Mouse (Mus musculus) testis, postnatal 10 days (tissue): Measurements from ENCODE around the gene Gm12830.
A peak's percentile ranks its signal among the peaks of the same experiment; 100 is the strongest.

Source experiments
- DNase-seq: peaks from one replicate; pipeline ENCODE4 v3.0.0; 2021; ENCODE audit warnings: low spot score

Gene Gm12830

DNA sequence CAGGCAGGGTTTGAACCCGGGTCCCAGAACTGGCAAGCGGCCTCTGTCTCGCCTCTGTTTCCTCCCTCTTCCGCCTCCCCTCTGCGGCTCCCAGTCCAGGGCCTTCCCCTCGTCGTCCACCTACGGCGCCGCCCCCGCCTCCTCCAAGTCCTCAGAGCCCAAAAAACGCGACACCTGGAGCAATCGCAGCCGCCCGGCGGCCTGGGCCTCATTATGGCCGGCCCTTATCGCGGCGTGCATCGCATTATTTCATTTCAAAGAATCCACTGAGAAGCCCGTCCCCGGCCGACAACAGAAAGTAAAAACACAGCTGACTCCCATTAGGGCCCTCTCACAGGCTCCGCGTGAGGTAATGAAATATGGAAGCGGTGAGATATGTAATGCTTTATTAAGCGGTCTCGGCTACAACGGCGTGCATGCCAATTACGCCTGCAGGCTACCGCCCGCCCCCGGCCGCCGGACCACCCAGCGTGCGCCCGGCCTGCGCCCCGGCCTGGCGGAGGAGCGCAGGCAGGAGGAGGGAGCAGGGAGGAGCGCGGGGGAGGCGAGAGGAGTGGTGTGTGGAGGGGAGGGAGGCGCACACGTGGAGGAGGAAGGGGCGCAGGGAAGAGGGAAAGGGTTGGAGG, at the start of gene Gm12830:
Gene Gm12830 (plus strand): TSS at position 156 of the 626 bp plus-strand sequence.
- DNase-seq = peak; percentile 76

DNA sequence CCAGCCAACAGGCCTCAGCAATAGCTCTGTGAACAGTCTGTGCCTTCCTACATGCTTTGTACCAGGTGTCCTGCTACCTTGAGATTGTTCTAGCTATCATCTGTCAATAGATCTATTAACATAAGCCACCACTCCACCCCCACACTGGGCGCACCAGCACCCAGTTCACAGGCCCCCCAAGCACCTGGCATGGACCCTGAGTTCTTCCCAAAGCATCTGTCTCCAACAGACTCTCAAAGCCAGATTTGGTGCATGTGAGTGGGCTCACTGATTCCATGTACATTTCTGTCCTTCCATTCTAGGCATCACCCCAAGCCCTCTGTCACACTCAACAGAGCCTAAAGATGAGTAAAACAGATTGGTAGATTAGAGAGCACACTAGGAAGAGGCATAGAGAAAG, 48.2 kb upstream of the Gm12830 start:
- no peak for DNase-seq

DNA sequence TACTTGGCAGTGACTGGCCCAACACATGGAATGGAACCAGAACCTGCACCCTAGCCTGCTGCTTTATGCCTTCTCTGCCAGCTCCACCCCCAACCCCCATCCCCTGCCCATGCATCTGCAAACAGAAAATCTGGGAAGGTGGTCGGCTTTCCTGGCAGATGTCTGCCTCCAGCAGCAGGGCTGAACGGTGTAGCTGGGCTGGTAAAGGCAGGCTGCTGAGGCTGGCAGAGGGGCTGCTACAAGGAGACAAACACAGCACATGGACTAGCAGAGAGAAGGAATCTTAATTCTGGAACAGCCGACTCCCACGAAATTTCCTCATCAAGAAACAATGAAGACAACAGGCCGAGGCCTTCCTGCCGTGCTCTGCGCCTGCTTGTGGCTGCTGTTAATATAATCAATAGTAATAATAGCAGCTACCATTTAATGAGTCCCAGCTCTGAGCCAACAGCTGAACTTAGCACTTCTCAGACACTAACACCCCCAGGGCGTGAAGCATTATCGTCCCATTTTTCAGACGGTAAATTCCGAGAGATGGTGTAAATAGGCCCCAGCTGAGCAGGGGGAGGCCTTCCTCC, 43.8 kb upstream of the Gm12830 start:
- DNase-seq = no peak

DNA sequence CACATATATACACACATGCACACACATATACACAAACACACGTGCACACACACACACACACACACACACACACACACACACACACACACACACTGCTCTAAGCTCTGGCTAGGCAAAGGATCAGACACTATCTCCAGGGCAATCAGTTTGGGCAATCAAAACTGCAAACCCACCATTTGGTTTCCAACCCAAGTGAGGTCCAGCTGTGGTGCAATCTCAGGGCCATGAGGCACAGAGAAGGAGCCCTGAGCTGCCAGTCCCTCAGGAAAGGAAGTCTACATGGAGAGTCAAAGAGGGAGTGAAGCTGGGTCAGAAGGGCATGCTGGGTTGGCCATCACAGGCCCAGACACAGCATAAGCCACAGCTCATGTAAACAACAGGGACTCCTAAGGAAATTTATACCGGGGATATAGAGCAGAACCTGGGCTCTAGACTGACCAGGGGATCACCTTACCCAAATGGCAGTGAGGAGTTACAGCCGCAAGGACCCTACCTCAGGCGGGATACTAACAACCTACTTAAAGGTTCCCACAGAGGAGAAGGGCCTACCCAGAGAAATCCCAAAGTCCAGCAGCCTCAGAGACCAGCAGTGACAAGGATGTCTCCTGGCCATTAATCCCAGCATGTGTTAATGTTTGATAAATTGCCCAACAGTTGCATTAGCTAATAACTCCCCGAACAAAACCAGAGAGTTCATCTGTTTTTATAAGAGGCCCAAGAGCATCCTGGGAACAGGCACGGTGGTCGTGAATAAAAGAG, 42.6 kb upstream of the Gm12830 start:
- DNase-seq = no peak

DNA sequence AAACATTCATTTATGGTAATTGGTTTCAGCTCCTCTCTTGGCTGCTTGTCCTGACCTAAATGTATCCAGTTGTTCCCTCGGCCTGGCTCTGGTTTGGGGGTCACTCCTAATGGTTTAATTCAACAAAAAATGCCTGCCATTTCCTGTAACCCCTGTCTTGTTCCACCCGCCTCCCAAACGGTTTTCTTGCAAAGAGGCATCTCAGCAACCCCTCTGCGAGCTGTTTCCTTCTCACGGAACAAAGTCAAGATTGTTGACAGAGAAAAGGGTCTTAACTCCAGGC, 42.1 kb upstream of the Gm12830 start:
- DNase-seq = no peak

DNA sequence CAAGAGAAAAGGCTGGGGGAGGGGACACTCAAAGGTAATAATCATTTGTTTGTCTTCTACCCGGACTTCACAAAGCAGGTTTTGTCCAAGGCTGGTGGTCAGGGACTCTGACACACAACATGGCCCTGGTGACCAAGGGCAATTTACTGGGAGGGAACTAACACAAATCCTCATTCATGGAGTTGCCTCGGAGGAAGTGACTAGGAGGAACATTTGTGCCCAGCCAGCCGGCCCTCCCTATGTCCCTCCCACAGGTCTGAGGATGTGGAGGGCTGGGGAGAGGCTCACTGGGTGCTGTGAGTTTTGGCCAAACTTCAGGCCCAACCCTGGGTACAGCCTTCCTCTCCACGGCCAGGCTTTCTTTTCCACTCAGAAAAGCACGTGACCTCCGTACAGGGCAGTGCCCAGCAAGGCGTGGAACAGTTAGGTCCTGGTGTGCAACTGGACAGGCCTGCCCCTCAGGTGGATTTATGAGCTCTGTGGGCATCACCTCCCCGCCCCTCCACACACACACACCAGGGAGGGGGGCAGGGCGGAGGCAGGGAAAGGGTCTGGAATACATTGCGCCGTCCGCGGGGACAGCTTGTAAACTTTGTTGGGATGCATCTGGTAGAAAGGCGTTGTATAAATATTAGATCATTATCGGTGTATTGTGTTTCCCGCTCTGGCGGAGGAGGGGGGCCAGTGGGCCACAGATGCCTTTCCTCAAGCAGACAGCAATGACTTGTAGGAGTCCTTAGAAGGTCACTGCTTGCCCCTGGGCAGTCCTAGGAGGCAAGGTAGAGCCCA, 41.6 kb upstream of the Gm12830 start:
- no peak for DNase-seq

DNA sequence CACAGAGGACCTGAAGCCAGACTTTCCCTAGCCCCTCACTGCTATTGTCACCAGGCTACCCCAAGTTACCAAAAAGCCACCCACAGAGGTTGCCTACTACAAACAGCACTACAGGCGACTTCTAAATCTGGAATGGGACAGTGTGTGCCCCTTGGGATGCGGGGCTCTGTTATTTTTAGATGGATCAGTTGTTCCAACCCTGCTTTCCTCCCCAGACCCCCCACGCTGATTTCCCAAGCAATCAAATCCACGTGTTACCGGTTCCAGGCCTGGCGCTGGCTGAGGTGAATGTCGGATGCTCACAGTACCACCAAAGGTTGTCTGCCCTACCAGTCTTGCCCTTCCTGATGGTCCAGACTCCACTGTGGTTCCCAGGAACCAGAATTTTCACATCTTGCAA, 38.7 kb upstream of the Gm12830 start:
- DNase-seq = peak; percentile 38

DNA sequence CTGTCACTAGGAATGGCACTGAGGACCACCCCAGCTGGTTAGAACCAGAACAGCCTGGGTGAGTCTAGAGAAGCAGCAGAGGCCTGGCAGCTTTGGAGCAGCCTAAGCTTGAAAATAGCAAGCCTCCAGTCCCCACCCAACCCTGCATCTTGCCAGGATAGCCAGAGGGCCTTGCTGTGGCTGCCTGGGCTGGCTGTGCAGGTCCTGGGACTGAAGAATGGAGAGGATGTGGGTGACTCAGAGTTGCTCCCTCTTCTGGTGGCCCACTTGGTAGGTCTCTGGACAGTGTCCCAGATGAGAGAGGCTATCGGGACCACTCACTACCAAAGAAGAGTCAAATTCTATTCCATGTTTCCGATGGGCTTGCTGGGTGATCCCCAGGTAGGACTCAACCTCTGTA, 36.8 kb upstream of the Gm12830 start:
- no peak for DNase-seq

DNA sequence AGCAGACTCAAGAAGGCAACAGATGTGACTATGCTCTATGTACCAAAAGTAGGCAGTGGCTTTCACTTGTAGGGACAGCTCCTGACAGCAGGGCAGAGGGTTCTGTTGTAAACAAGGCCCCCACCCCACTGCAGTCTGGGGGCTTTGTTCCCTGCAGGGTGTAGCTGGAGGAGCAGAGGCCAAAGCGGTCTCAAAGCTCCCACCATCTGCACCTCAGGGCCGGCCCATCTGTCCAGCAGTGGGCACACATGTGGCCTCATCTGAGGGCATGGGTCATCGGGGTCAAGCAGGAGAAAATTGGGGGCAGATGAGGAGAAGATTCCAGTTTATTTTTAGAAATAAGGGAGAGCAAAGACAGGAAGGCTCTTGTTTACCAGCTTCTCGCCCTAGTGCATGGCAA, 32.7 kb upstream of the Gm12830 start:
- no peak for DNase-seq

DNA sequence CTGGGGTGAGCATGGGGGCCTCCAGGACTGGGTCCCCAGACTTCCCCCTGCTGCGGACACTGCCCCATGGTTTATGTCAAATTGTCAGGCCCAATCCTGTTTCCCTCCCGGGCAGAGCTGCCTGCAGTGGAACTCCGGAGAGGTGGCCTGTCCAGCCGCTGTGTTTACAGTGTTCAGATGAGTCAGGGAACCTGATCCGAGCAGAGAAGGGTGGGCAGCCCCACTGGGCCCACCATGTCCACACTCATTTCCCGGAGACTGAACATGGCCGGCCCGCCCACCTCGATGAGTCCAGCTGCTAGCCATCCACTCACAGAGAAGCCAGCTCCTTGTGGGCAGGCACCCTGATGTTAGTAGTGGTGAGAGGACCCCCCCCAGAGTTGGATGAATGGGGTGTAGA, 29.9 kb upstream of the Gm12830 start:
- DNase-seq = no peak

DNA sequence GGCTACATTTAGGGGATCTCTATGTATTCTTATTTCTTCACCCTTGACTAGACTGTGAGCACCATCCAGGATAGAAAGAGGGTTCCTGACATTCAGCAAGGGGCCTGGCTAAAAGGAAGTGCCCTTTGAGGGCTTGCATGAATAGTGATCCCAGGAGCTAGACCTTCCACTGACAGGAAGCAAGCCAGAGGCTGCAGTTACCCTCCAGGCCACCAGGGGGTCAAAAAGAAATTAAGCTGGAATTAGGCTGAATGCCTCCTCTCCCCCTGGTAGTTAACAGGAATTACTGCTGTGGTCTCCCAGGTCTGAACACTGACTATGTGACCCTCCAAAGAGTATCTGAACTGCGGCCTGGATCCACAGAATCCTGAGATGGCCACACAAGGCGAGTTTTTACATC, 27.7 kb upstream of the Gm12830 start:
- DNase-seq = no peak

DNA sequence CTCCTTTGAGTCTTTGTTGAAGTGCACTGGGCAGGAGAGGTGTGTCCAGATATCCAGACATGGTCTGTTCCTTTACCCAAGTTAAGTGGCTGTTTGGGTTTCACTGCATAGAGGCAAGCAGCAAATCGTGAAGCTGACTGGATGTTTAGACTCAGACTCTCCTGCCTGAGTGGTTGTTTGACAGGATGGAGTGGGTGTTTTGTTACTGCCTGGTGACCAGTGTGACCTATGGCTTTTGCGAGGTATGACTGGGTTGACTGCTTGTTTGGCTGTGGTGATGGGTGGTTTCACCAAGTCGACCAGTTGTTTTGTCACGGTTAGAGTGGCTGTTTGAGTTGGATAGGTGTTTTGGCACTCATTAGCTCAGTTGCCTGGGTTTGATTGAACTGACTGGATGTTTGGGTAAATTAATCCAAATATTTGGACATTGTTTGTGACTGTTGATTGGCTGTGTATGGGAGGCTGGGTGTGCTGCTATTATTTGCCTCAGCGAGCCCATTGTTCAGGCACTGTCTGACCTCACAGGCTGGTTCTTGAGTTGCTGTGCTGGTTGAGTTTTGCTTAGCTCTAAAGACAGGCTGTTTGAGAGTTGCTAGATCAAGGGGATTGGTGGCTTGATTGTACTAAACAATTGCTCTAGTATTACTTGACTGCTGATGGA, 24.1 kb upstream of the Gm12830 start:
- no peak for DNase-seq

DNA sequence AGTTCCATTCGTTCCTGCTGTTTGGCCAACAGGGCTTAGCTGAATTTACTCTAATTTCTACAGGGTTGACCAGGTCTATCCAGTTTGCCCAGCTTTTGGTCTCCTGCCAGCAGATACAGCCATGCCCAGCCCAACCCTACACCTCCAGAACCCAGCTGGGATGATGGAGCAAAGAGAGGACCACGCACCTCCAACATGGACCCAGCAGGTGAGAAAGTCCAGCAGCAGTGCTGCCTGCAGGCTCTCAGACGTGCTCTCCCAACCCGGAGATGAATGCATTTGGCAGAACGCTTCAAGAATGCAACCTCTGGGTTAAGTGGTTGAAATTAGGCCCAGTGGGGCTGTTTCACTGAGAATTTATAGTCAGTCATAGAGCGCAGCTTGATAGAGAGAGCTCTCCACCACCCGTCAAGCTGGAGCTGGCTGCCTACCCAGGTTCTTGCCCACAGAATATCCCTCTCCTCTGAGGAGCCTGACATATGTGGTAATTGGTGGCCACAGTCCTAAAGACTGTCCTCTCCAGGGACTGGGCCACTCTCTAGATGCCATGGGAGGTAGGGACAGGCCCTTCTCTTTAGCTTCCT, 23.4 kb upstream of the Gm12830 start:
- no peak for DNase-seq

DNA sequence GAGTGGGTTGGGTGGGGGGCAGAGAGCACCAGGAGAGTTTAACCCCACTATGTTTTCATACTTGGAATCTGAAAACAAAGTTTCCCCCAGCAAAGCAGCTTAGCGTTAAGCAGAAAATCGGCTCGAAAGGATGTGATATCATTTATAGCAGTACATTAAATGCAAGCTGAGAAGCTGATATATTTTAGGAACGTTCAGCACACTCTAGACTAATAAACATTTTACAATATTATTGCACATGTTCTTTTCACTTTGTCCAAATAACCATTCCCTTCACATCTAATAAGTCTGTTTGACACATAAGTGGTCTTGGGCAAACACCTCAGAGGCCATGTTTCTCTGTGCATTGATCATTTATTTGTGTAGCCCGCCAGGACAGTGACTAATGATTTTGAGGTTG, 17.4 kb upstream of the Gm12830 start:
- DNase-seq = no peak

DNA sequence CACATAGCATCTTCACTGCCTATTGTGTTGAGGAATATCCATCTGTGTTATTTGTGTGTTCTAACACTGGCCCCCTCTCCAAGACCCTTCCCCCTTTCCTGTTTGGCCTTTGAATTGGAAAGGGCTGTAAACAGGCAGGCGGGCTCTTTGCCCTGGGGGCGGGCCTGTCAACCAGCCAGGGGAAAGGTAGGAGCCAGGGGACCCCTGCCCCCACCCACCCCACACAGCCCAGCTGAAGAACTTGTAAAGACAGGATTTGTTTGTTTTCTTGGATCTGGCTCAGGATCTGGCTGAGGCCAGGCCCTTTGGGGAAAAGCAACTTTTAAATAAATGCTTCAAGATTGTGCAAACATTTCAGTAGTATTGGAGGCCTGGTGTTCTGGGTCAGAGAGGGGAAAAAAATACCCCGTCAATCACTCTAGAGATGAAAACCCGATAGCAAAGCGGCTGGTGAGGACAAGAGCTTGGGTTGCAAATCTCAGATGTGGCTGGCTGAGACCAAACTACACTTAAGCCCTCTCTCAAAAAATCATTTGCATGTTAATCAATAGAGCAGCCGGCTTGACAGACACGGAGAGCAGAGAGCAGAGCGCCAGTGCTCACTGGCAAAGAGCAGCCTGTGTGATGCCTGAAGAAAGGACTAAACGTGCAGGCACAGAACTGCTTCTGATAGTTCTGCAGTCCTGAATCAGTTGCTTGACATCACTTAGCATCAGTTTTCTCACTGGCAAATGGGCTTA, 2.4 kb upstream of the Gm12830 start:
- DNase-seq = no peak

DNA sequence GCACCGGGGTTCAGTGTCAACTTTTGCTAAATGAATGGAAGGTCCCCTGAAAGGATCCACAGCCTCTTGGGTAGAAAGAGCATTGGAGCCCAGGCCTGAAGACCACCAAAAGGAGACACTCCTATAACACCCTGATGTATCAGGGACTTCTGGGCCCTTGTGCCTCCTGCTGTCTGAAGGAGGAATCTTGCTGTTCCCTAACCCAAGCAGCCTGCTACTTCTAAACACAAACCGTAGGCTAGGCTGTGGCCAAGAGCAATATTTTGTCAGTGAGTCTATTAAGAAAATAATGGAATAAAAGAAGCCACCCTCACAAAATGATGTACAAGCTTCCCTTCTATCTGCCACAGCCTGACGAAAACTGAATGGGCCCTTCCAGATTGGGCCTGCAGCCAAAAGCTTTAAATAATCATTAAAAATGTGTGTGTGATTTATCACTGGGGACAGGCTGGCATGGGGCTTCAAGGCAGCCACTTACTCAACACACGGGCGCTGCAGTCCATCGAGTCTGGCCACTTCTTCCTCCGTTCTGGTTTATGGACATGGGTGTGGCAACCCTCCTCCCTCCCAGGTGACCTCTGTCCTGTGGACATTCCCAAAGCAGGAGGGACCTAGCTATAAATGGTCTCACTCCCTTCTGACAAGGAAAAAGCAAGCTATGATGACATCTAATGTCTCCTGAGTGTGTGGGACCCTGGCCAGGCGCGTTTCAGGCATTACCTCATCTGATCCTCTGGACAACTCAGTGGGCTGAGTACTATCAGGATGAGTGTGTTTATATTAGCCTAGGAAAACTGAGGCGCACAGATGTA, 13.5 kb downstream of the Gm12830 start:
- no peak for DNase-seq

DNA sequence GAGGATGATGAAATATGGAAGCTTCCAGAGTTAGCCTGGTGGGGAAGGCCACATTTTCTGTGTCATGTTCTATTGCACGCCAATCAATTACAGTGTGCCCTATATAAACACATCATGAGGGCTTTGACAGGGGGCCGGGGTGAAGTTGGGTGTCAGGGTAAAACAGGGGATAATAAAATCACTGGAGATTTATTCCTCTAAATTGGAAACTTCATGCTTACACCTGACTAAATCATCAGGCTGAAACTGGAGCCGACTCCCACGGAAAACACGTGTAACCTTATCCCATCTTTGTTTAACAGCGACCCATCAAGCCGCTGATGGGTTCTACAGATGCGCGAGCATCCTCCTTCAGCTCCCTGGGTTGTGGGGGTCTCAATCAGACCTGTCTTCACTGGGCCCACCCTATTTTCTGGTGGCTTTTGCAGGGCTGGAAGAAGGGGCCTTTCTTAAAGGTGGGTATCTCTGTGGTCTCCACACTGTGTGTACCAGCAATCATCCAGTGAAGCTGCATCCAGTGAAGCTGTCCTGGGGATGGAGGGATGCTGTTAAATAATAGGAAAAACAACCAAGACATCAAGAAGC, 19.9 kb downstream of the Gm12830 start:
- DNase-seq = no peak

DNA sequence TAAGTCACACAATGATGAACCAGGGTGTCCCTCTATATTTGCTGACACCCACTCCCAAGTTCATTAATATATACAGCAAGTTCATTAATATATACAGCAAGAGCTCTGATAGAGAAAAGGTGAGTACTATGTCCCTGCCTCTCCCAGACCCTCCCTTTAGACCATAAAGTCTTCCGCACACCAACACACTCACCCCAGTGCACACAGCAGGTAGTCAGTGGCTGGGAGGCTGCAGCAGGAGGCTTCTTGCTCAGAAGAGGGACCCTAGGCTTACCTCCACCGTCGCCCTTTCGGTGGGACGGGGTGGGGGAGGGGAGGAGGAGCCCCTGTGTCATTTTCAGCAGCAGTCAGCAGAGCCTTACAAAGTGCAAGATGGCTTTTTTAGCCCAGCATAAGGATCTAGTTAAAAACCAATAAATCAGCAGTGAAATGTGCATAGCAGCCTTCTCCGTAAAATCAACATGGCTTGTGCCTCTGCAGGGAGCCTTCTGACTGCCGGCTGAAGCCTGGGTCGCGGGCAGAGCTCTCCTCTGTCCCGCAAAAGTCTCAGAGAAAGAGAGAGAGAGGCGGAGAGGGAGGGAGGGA, 20.9 kb downstream of the Gm12830 start:
- no peak for DNase-seq

DNA sequence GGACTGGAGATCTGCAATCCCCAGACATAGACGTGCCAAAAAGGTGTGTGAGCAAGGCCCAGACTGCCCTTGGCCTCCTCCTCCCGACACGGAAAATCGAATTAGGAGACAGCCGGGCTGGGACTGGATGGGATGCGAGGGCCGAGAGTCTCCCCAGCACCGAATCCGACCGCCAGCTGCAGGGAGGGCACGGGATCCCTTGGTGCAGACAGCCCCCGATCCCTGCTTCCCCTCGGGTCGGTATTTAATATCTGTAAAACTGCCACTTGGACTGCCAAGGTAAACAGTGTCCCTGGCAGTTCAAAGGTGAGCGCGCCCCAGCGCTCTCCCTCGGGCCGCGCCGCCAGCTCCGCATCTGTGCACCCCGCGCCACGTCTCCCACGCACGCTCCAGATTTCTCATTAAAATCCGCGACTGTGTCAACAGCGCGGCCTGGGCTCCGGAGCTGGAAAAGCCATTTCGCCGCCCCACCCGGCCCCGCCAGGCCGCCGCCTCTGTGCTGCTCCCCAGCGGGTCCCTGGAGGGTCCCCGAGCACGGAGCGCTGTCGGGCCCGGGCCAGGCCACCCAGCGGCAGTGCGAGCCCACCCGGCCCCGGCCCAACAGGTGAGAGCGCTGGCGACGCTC, 21.7 kb downstream of the Gm12830 start:
- no peak for DNase-seq
